Mouse (Mus musculus): ENCODE measurements at regions not wholly inside any gene's neighbourhood (a gene's known extent, or its start where the extent isn't known, plus 50 kb on each side); places are given as distances from the start of the nearest gene placed in this dataset.

- no peaks in the 10 kb centered on the region for H3K36me3 ChIP-seq
- H3K4me2 ChIP-seq: no peak overlapping the region
- no peak overlapping the region for H3K9ac ChIP-seq (replicated peaks)
- no peak overlapping the region for H3K27ac ChIP-seq (replicated peaks)
- WGBS: 30% methylated on average over 9 of the region's 9 CpGs
- H3K27me3 ChIP-seq (replicated peaks): no peaks in the 10 kb centered on the region
- no peak overlapping the region for H3K4me3 ChIP-seq (replicated peaks)
- peaks cover 14% of the 10 kb centered on the region for H3K4me1 ChIP-seq
- ATAC-seq (ENCODE audit: low FRiP score): no peak
- no peaks in the 10 kb centered on the region for H3K9me3 ChIP-seq (replicated peaks)
Observed at GRCm38 (mm10) chr9:43959541-43959940, 83.6 kb upstream of the Thy1 start.

DNA sequence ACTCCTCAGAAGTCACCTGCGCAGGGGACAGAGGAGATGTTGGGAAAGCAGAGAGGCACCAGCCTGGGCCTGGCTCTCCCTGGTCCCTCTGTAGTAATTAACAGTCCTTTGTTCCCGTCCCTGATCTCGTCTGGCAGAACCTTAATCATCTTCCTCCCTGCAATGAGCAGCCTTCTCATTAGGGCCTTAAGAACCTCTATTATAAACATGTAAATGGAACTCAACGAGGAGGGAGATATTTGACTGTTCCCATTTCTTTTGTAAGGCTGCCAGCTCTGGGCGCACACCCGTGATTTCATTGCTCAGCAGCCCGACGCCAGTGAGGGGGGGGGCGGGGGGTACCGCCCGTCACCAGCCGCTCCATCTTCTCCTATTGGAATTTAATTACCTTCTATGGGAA is 81.8 kb upstream of the Thy1 start:
- no peak overlapping the region for H3K27ac ChIP-seq (replicated peaks)
- no peak overlapping the region for H3K4me2 ChIP-seq
- no peaks in the 10 kb centered on the region for H3K9me3 ChIP-seq (replicated peaks)
- no peak for ATAC-seq (ENCODE audit: low FRiP score)
- peaks cover 14% of the 10 kb centered on the region for H3K4me1 ChIP-seq
- H3K36me3 ChIP-seq: no peaks in the 10 kb centered on the region
- H3K27me3 ChIP-seq (replicated peaks): no peaks in the 10 kb centered on the region
- WGBS: 20% methylated on average over 12 of the region's 12 CpGs
- H3K4me3 ChIP-seq (replicated peaks): no peak overlapping the region
- no peak overlapping the region for H3K9ac ChIP-seq (replicated peaks)

DNA sequence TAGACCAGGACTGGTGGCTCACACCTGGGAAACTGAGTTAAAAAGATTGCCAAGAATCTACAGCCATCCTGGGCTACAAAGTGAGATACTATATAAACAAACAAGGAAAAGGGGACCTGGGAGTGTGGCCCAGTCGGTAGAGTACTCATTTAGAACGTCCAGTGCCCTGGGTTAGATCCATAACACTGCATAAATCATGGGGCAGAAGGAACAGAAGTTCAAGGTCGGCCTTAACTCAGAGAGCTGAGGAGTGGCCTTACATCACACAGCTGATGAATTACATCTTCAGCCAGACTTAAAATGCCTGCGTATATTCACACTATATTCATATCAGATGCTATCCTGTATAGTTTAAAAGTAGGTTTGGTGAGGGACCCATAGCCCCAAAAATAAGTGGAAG is 78.0 kb upstream of the Thy1 start:
- ATAC-seq (ENCODE audit: low FRiP score): no peak
- H3K4me3 ChIP-seq (replicated peaks): no peak overlapping the region
- no peak overlapping the region for H3K9ac ChIP-seq (replicated peaks)
- 76% methylated on average over 4 of the region's 4 CpGs for WGBS
- no peaks in the 10 kb centered on the region for H3K27me3 ChIP-seq (replicated peaks)
- H3K36me3 ChIP-seq: no peaks in the 10 kb centered on the region
- no peak overlapping the region for H3K4me2 ChIP-seq
- peaks cover 20% of the 10 kb centered on the region for H3K4me1 ChIP-seq
- H3K27ac ChIP-seq (replicated peaks): no peak overlapping the region
- H3K9me3 ChIP-seq (replicated peaks): no peaks in the 10 kb centered on the region

GRCm38 (mm10) chr9:43965811-43966210 is 77.4 kb upstream of the Thy1 start:
- Histone ChIP-seq H3K27ac (replicated peaks) (no peak overlapping the region), H3K36me3 (no peaks in the 10 kb centered on the region), H3K4me2 (no peak overlapping the region), H3K27me3 (replicated peaks) (no peaks in the 10 kb centered on the region), H3K4me1 (peaks cover 27% of the 10 kb centered on the region), H3K4me3 (replicated peaks) (no peak overlapping the region), H3K9ac (replicated peaks) (no peak overlapping the region), H3K9me3 (replicated peaks) (no peaks in the 10 kb centered on the region)
- no peak for ATAC-seq (ENCODE audit: low FRiP score)
- 55% methylated on average over 5 of the region's 5 CpGs for WGBS

- Histone ChIP-seq H3K9me3 (replicated peaks) (no peaks in the 10 kb centered on the region), H3K4me3 (replicated peaks) (peak overlapping the region; percentile 19), H3K4me2 (peak overlapping the region; percentile 38), H3K27ac (replicated peaks) (no peak overlapping the region; the same call in 1 of the 2 replicates), H3K9ac (replicated peaks) (0 out of 2 replicates have a peak overlapping the region, but pooled peaks have one; percentile 20), H3K36me3 (no peaks in the 10 kb centered on the region), H3K4me1 (peaks cover 25% of the 10 kb centered on the region), H3K27me3 (replicated peaks) (0 out of 2 replicates have a peak, but pooled peaks cover 3% of the 10 kb centered on the region)
- 12% methylated on average over 9 of the region's 9 CpGs for WGBS
- ATAC-seq (ENCODE audit: low FRiP score): peak; percentile 75
Observed at GRCm38 (mm10) chr9:43970043-43970795, 73.0 kb upstream of the Thy1 start.

DNA sequence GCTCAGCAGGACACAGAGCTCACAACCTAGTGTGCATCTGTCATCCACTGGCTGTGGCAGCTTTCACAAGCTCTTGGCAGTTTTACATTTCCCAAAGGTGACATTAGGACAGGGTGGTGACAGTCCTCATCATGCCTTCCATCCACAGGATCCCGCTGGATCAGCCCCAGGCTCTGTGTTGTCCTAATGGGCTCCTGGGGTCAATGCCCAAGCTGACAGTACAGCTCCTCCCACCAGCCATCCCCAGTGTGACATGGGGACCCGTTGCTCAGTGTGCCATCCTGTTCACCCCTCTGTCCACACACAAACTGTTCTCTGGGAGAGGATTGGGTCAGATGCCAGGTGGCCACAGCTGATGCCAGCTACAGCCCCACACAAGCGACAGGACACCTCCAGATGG is 72.3 kb upstream of the Thy1 start:
- peaks cover 25% of the 10 kb centered on the region for H3K4me1 ChIP-seq
- no peak overlapping the region for H3K27ac ChIP-seq (replicated peaks)
- 0 out of 2 replicates have a peak, but pooled peaks have one; percentile 15 for ATAC-seq (ENCODE audit: low FRiP score)
- H3K9ac ChIP-seq (replicated peaks): no peak overlapping the region
- 0 out of 2 replicates have a peak, but pooled peaks cover 3% of the 10 kb centered on the region for H3K27me3 ChIP-seq (replicated peaks)
- no peaks in the 10 kb centered on the region for H3K36me3 ChIP-seq
- no peaks in the 10 kb centered on the region for H3K9me3 ChIP-seq (replicated peaks)
- 34% methylated on average over 3 of the region's 3 CpGs for WGBS
- no peak overlapping the region for H3K4me3 ChIP-seq (replicated peaks)
- H3K4me2 ChIP-seq: no peak overlapping the region

DNA sequence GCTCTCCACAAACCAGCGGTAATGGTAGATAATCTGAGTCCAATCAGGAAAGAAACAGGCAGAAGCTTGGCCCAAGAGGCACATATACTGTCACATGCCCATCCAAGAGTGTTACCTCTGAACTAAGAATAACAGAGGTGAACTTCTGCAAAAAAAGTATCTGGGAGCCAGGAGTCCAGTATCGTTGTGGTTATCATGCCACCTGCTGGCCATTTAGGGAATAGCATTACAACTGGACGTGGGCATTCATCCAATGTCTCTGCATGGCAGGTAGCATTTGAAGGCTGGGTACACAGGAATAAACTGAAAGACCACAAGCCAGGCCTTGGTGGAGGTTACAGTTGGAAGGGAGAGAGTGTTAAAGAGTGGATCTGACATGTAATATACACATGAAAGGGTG is 70.9 kb upstream of the Thy1 start:
- Histone ChIP-seq H3K36me3 (no peaks in the 10 kb centered on the region), H3K27ac (replicated peaks) (no peak overlapping the region), H3K4me1 (peaks cover 25% of the 10 kb centered on the region), H3K4me2 (no peak overlapping the region), H3K9ac (replicated peaks) (no peak overlapping the region), H3K27me3 (replicated peaks) (0 out of 2 replicates have a peak, but pooled peaks cover 3% of the 10 kb centered on the region), H3K9me3 (replicated peaks) (no peaks in the 10 kb centered on the region), H3K4me3 (replicated peaks) (no peak overlapping the region)
- ATAC-seq (ENCODE audit: low FRiP score): no peak
- 8% methylated on average over 3 of the region's 3 CpGs for WGBS

GRCm38 (mm10) chr9:43975405-43975804 is 67.8 kb upstream of the Thy1 start:
- H3K9me3 ChIP-seq (replicated peaks): no peaks in the 10 kb centered on the region
- WGBS: 69% methylated on average over 2 of the region's 2 CpGs
- no peaks in the 10 kb centered on the region for H3K36me3 ChIP-seq
- no peak overlapping the region for H3K27ac ChIP-seq (replicated peaks)
- no peak overlapping the region for H3K4me3 ChIP-seq (replicated peaks)
- H3K4me2 ChIP-seq: no peak overlapping the region
- no peak overlapping the region for H3K9ac ChIP-seq (replicated peaks)
- peaks cover 9% of the 10 kb centered on the region for H3K4me1 ChIP-seq
- H3K27me3 ChIP-seq (replicated peaks): 0 out of 2 replicates have a peak, but pooled peaks cover 3% of the 10 kb centered on the region
- ATAC-seq (ENCODE audit: low FRiP score): no peak

GRCm38 (mm10) chr9:43976366-43976765 is 66.8 kb upstream of the Thy1 start:
- H3K9me3 ChIP-seq (replicated peaks): no peaks in the 10 kb centered on the region
- no peak overlapping the region for H3K4me2 ChIP-seq
- H3K27me3 ChIP-seq (replicated peaks): 0 out of 2 replicates have a peak, but pooled peaks cover 3% of the 10 kb centered on the region
- no peak overlapping the region for H3K4me3 ChIP-seq (replicated peaks)
- no peaks in the 10 kb centered on the region for H3K4me1 ChIP-seq
- no peak overlapping the region for H3K27ac ChIP-seq (replicated peaks)
- 92% methylated on average over 5 of the region's 5 CpGs for WGBS
- H3K9ac ChIP-seq (replicated peaks): no peak overlapping the region
- no peaks in the 10 kb centered on the region for H3K36me3 ChIP-seq
- ATAC-seq (ENCODE audit: low FRiP score): no peak

DNA sequence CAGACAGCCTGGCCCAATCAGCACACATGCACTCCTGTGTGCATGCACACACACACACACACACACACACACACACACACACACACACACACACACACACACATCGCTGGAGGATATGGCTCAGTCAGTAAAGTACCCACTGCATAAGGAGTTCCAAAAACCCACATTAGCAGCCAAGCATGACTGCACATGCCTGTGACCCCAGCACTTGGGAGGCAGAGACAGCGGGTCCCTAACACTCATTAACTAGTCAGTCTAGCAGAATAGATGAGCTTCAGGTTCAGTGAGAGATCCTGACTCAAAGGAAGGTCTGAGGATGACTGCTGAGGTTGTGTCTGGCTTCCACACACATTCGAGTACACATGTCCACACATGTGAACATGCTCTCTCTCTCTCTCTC is 65.4 kb upstream of the Thy1 start:
- Histone ChIP-seq H3K9ac (replicated peaks) (no peak overlapping the region), H3K27me3 (replicated peaks) (0 out of 2 replicates have a peak, but pooled peaks cover 3% of the 10 kb centered on the region), H3K4me1 (no peaks in the 10 kb centered on the region), H3K4me3 (replicated peaks) (no peak overlapping the region), H3K9me3 (replicated peaks) (no peaks in the 10 kb centered on the region), H3K4me2 (no peak overlapping the region), H3K27ac (replicated peaks) (no peak overlapping the region), H3K36me3 (no peaks in the 10 kb centered on the region)
- no peak for ATAC-seq (ENCODE audit: low FRiP score)
- 72% methylated on average over 3 of the region's 3 CpGs for WGBS

DNA sequence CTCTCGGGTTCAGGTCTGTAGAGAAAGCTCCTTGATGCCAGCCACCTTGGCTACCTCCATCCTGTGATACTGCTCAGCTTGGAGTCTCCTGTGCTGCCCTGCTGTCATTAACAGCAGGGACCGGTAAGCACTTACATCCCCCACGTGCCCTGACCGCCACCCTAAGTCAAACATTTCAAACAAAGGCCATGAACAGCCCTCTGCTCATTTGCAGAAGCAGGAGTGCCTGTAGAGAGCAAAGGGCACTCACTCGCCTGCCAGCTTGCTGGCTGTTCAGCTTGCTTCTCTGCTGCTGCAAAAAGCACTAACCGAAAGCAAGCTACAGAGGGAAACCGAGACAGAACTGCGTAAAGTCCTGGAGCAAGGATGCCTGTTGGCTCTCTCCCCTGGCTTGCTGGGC is 61.8 kb upstream of the Thy1 start:
- H3K36me3 ChIP-seq: no peaks in the 10 kb centered on the region
- no peak overlapping the region for H3K4me2 ChIP-seq
- 30% methylated on average over 8 of the region's 8 CpGs for WGBS
- H3K9me3 ChIP-seq (replicated peaks): no peaks in the 10 kb centered on the region
- no peak overlapping the region for H3K9ac ChIP-seq (replicated peaks)
- H3K4me1 ChIP-seq: 0 out of 2 replicates have a peak, but pooled peaks cover 2% of the 10 kb centered on the region
- no peak for ATAC-seq (ENCODE audit: low FRiP score)
- no peak overlapping the region for H3K4me3 ChIP-seq (replicated peaks)
- H3K27me3 ChIP-seq (replicated peaks): peaks cover 8% of the 10 kb centered on the region; the same call in 1 of the 2 replicates
- H3K27ac ChIP-seq (replicated peaks): no peak overlapping the region

- Histone ChIP-seq H3K27ac (replicated peaks) (no peak overlapping the region), H3K4me3 (replicated peaks) (no peak overlapping the region), H3K4me1 (0 out of 2 replicates have a peak, but pooled peaks cover 2% of the 10 kb centered on the region), H3K36me3 (no peaks in the 10 kb centered on the region), H3K9me3 (replicated peaks) (no peaks in the 10 kb centered on the region), H3K4me2 (no peak overlapping the region), H3K9ac (replicated peaks) (no peak overlapping the region), H3K27me3 (replicated peaks) (peaks cover 8% of the 10 kb centered on the region; the same call in 1 of the 2 replicates)
- ATAC-seq (ENCODE audit: low FRiP score): no peak
- WGBS: 79% methylated on average over 5 of the region's 5 CpGs
Observed at GRCm38 (mm10) chr9:43982359-43982889, 60.8 kb upstream of the Thy1 start.

Data from neural tube, embryonic 15.5 days (tissue).